Mouse (Mus musculus) liver, adult (tissue): ENCODE data around the gene Clcn2.

ENCODE experiments used
- GATA4 ChIP-seq: IDR thresholded peaks from 2 replicates; pipeline ENCODE4 v1.6.1; 2014; ENCODE audit warnings: mild to moderate bottlenecking, low read length; ENCODE audit not compliant: insufficient replicate concordance

Clcn2 gene

GRCm38 (mm10) chr16:20717181-20717977 lies at the start of gene Clcn2, which contains the start of gene Polr2h:
Gene Clcn2 (minus strand): TSS chr16:20717746.
Gene Polr2h (plus strand): TSS chr16:20717665.
- peak; percentile 25; the same call in 1 of the 2 replicates for TF ChIP-seq GATA4

DNA sequence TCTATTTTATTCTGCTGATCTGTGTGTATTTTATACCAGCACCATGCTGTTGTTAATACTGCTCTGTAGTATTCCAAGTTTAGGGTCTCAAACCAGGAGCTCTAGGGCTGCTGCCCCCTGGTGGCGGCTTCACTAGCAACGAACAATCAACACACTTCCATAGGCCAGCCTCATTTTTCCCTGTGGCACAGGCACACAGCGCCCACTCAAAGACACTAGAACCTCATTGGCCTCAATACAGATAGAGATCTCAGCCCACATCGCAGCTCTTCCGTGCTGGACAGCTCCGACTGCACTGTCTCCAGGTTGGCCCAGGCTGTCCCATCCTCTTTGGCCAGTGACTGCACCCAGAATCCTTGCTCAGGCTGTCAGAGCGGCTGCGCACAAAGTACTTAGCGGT lies 47.7 kb upstream of the Clcn2 start:
- no peak for TF ChIP-seq GATA4

DNA sequence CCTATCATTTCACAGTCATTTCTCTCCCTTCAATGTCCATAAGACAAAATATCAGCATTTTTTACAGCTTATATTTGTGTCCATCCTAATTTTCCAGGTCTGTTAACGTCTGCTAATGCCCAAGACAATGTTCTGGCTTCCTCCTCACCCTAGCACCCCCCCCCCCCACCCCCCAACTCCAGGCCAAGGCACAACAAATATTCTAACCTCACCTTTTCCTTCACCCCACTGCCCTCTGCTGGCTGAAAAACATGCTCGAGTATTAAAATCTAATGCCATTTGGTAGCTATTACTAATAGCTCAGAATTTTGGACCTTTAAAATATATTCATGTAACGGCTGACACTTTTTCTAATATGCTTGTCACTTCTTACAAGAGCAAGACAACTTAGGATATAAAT lies 44.1 kb upstream of the Clcn2 start:
- no peak for TF ChIP-seq GATA4

DNA sequence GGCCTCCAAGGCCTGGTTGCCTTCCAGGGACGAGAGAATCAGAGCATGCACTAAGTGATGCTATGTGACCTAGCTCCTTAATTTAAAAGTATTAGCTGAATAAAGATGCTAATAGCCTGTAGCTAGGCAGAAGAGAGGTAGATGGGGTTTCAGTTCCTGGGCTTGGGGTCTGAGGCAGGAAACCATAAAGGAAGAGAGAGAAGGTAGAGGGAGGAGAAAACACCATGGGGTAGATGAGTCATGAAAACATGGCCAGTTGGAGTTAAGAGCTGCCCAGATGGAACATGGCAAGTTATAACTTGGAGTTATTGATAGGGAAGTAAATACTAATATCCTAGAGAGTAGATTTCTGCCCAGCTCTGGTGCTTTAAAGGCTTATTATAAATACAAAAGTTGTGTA lies 39.8 kb upstream of the Clcn2 start:
- no peak for TF ChIP-seq GATA4

GRCm38 (mm10) chr16:20756052-20756451 lies 38.5 kb upstream of the Clcn2 start:
- TF ChIP-seq GATA4 = no peak

DNA sequence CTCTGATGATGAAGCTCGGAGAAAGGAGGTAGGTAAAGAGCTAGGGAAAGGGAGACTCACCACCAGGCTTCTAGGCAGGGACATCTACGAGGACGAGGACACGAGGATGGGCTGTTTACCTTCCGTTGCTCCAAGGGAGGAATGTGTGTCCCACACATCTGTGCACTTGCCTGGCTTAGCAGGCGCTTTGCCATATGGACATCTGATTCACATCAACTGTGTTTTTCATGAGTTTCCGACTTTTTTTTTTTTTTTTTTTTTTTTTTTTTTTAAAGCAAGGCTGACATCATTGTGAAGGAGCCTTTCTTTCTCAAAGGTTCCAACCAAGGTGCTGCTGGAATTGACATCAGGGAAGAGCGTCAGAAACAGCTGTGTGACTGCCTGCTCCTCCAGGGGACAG lies 33.0 kb upstream of the Clcn2 start:
- TF ChIP-seq GATA4 = no peak

GRCm38 (mm10) chr16:20746641-20747040 lies 29.1 kb upstream of the Clcn2 start:
- TF ChIP-seq GATA4 = no peak

GRCm38 (mm10) chr16:20739845-20740244 lies 22.3 kb upstream of the Clcn2 start:
- TF ChIP-seq GATA4 = no peak

- no peak for TF ChIP-seq GATA4
Measured at GRCm38 (mm10) chr16:20736823-20737222, 19.3 kb upstream of the Clcn2 start.

- TF ChIP-seq GATA4 = no peak
Measured at GRCm38 (mm10) chr16:20736168-20736567, 18.6 kb upstream of the Clcn2 start.

GRCm38 (mm10) chr16:20735651-20736050 lies 18.1 kb upstream of the Clcn2 start:
- no peak for TF ChIP-seq GATA4

- TF ChIP-seq GATA4 = no peak
Measured at GRCm38 (mm10) chr16:20733731-20734730, 16.5 kb upstream of the Clcn2 start, which contains the start of gene Thpo. Gene Thpo (minus strand): TSS chr16:20734511.

GRCm38 (mm10) chr16:20732925-20733730 lies 15.6 kb upstream of the Clcn2 start, which contains the start of gene Chrd:
Gene Chrd (plus strand): TSS chr16:20733127.
- no peak for TF ChIP-seq GATA4

DNA sequence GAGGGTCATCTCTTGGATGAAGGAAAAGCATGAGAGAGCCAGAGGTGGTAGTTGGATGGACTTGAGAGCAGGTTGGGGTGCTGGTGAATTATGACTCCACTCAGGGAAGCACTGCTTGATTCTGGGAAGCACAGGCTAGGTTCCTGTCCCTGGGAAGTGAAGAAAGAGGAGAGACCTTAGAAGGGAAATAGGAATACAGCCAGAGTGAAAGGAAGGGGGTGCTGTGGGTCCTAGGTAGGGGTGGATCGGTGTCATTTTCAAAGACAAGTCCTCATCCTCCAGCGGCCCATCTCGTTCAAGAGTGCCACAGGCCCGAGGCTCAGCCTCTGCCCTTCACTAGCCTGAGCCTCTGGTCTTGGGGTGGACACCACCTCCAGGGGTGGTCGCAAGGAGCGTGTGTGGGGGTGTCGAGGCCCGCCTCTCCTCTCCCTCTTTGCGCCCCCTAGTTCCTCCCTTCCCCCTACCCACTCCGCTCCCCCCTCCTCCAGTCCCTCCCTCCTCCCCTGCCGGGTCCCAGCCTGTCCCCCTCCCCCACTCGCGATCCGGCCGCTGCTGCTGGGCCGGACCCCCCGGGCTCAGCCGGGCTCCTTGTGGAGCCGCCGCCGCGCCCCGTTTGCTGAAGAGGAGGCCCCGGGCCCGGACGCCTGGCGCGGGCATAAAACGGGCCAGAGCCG lies 14.8 kb upstream of the Clcn2 start:
- TF ChIP-seq GATA4 = no peak
